Mouse (Mus musculus): ENCODE results near the gene Hes6. TPM values are rescaled to one million over a fixed set of nuclear protein-coding genes. Genes with fewer than 3 reads are reported as not detected.

Hes6 gene
- polyA plus RNA-seq, 1 experiment from 2014 or later = 84.4 TPM

GRCm38 (mm10) chr1:91456301-91456801 is 42.5 kb upstream of the Hes6 start:
- Histone ChIP-seq H3K36me3 (ENCODE audit: control insufficient read depth, insufficient read depth, low read length) (no peaks in the 10 kb centered on the region), H3K9me3 (ENCODE audit: control insufficient read depth, low read length) (no peaks in the 10 kb centered on the region), H3K4me1 (replicated peaks; ENCODE audit: control insufficient read depth, insufficient read depth, low read length) (peaks cover 58% of the 10 kb centered on the region), H3K27me3 (replicated peaks; ENCODE audit: control insufficient read depth, insufficient read depth, low read length) (no peaks in the 10 kb centered on the region), H3K4me3 (ENCODE audit: low read depth, low read length) (no peak overlapping the region), H3K9ac (ENCODE audit: low read length) (peak overlapping the region; percentile 36), H3K4me2 (ENCODE audit: low read length) (peak overlapping the region; percentile 82), H3K27ac (ENCODE audit: low read depth) (peak overlapping the region; percentile 95)
- WGBS = 10% methylated on average over 11 of the region's 11 CpGs
- peak; percentile 80 for DNase-seq (ENCODE audit: low spot score)
- ATAC-seq (replicated peaks; ENCODE audit: low FRiP score, low TSS enrichment, low read depth) = peak; percentile 32

DNA sequence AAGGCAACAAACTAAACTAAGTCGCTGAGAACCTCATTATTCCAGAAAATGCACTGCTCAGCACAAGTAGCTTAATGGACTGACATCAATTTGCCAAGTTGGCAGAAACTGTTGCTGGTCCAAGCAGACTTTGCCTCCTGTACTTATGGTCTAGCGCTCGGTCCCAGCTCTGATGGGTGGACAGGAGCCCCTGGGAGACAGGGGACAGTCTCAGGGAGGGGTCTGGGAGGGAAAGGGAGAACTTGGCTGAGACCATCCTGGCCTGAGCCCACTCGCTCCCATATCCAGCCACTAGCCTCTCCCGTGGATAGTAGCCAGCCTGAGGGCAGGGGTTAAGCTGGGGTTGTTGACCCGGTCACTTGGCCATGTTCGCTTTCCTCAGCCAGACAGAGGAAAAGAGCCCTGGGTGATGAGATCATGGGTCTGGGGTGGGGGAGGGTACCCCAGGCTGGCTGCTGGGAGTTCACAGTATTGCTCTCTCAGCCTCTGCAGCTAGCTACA is 41.9 kb upstream of the Hes6 start:
- Histone ChIP-seq H3K27ac (ENCODE audit: low read depth) (peak overlapping the region; percentile 95), H3K4me1 (replicated peaks; ENCODE audit: control insufficient read depth, insufficient read depth, low read length) (peaks cover 59% of the 10 kb centered on the region), H3K9ac (ENCODE audit: low read length) (peak overlapping the region; percentile 36), H3K36me3 (ENCODE audit: control insufficient read depth, insufficient read depth, low read length) (no peaks in the 10 kb centered on the region), H3K9me3 (ENCODE audit: control insufficient read depth, low read length) (no peaks in the 10 kb centered on the region), H3K4me2 (ENCODE audit: low read length) (peak overlapping the region; percentile 82), H3K4me3 (ENCODE audit: low read depth, low read length) (no peak overlapping the region), H3K27me3 (replicated peaks; ENCODE audit: control insufficient read depth, insufficient read depth, low read length) (no peaks in the 10 kb centered on the region)
- ATAC-seq (replicated peaks; ENCODE audit: low FRiP score, low TSS enrichment, low read depth) (no peak), DNase-seq (ENCODE audit: low spot score) (no peak)
- 13% methylated on average over 7 of the region's 7 CpGs for WGBS

DNA sequence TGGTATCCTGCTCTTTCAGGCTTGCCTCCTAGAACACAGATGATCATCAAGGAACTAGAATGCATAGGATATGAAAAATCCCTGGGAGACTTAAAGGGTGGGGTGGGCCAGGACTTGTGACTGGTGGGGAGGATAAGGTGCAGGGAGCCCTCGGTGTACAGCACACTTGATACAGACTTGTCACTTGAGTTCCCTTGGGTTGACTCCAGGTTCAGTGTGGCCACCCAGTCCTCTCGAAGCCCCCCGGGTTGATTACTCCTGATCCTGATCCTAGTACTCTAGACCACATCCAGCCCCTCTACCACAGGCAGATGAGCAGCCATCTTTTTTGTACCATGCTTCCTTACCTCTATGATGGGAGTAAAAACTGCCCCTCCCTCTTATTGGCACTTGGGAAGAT is 41.1 kb upstream of the Hes6 start:
- Histone ChIP-seq H3K4me2 (ENCODE audit: low read length) (no peak overlapping the region), H3K4me3 (ENCODE audit: low read depth, low read length) (no peak overlapping the region), H3K27ac (ENCODE audit: low read depth) (peak overlapping the region; percentile 95; the same call in 1 of the 2 replicates), H3K4me1 (replicated peaks; ENCODE audit: control insufficient read depth, insufficient read depth, low read length) (peaks cover 55% of the 10 kb centered on the region), H3K27me3 (replicated peaks; ENCODE audit: control insufficient read depth, insufficient read depth, low read length) (no peaks in the 10 kb centered on the region), H3K9ac (ENCODE audit: low read length) (no peak overlapping the region), H3K9me3 (ENCODE audit: control insufficient read depth, low read length) (no peaks in the 10 kb centered on the region), H3K36me3 (ENCODE audit: control insufficient read depth, insufficient read depth, low read length) (peaks cover 2% of the 10 kb centered on the region; the same call in 1 of the 2 replicates)
- 95% methylated on average over 3 of the region's 3 CpGs for WGBS
- no peak for DNase-seq (ENCODE audit: low spot score)
- ATAC-seq (replicated peaks; ENCODE audit: low FRiP score, low TSS enrichment, low read depth) = no peak

GRCm38 (mm10) chr1:91454366-91454765 is 40.5 kb upstream of the Hes6 start:
- ATAC-seq (replicated peaks; ENCODE audit: low FRiP score, low TSS enrichment, low read depth) (no peak), DNase-seq (ENCODE audit: low spot score) (no peak)
- no peak overlapping the region for H3K9ac ChIP-seq (ENCODE audit: low read length)
- no peak overlapping the region for H3K27ac ChIP-seq (ENCODE audit: low read depth)
- H3K4me3 ChIP-seq (ENCODE audit: low read depth, low read length) = no peak overlapping the region
- 68% methylated on average over 3 of the region's 3 CpGs for WGBS
- H3K36me3 ChIP-seq (ENCODE audit: control insufficient read depth, insufficient read depth, low read length) = peaks cover 8% of the 10 kb centered on the region
- peaks cover 51% of the 10 kb centered on the region for H3K4me1 ChIP-seq (replicated peaks; ENCODE audit: control insufficient read depth, insufficient read depth, low read length)
- no peak overlapping the region for H3K4me2 ChIP-seq (ENCODE audit: low read length)
- H3K9me3 ChIP-seq (ENCODE audit: control insufficient read depth, low read length) = no peaks in the 10 kb centered on the region
- no peaks in the 10 kb centered on the region for H3K27me3 ChIP-seq (replicated peaks; ENCODE audit: control insufficient read depth, insufficient read depth, low read length)

GRCm38 (mm10) chr1:91453932-91454331 is 40.1 kb upstream of the Hes6 start:
- Histone ChIP-seq H3K27ac (ENCODE audit: low read depth) (no peak overlapping the region), H3K4me3 (ENCODE audit: low read depth, low read length) (no peak overlapping the region), H3K4me1 (replicated peaks; ENCODE audit: control insufficient read depth, insufficient read depth, low read length) (peaks cover 51% of the 10 kb centered on the region), H3K9ac (ENCODE audit: low read length) (no peak overlapping the region), H3K27me3 (replicated peaks; ENCODE audit: control insufficient read depth, insufficient read depth, low read length) (no peaks in the 10 kb centered on the region), H3K36me3 (ENCODE audit: control insufficient read depth, insufficient read depth, low read length) (peaks cover 12% of the 10 kb centered on the region), H3K9me3 (ENCODE audit: control insufficient read depth, low read length) (no peaks in the 10 kb centered on the region), H3K4me2 (ENCODE audit: low read length) (no peak overlapping the region)
- 75% methylated on average over 9 of the region's 9 CpGs for WGBS
- DNase-seq (ENCODE audit: low spot score) (no peak), ATAC-seq (replicated peaks; ENCODE audit: low FRiP score, low TSS enrichment, low read depth) (no peak)

GRCm38 (mm10) chr1:91451547-91452084 is 37.8 kb upstream of the Hes6 start:
- Histone ChIP-seq H3K9ac (ENCODE audit: low read length) (no peak overlapping the region), H3K4me1 (replicated peaks; ENCODE audit: control insufficient read depth, insufficient read depth, low read length) (peaks cover 31% of the 10 kb centered on the region), H3K27me3 (replicated peaks; ENCODE audit: control insufficient read depth, insufficient read depth, low read length) (no peaks in the 10 kb centered on the region), H3K4me2 (ENCODE audit: low read length) (no peak overlapping the region), H3K9me3 (ENCODE audit: control insufficient read depth, low read length) (peaks cover 6% of the 10 kb centered on the region; the same call in 1 of the 2 replicates), H3K27ac (ENCODE audit: low read depth) (0 out of 2 replicates have a peak overlapping the region, but pooled peaks have one; percentile 51), H3K4me3 (ENCODE audit: low read depth, low read length) (no peak overlapping the region), H3K36me3 (ENCODE audit: control insufficient read depth, insufficient read depth, low read length) (peaks cover 28% of the 10 kb centered on the region)
- no peak for DNase-seq (ENCODE audit: low spot score)
- no peak for ATAC-seq (replicated peaks; ENCODE audit: low FRiP score, low TSS enrichment, low read depth)
- WGBS = 37% methylated on average over 5 of the region's 5 CpGs

GRCm38 (mm10) chr1:91450851-91451250 is 37.0 kb upstream of the Hes6 start:
- WGBS = 81% methylated on average over 5 of the region's 5 CpGs
- Histone ChIP-seq H3K27me3 (replicated peaks; ENCODE audit: control insufficient read depth, insufficient read depth, low read length) (no peaks in the 10 kb centered on the region), H3K9ac (ENCODE audit: low read length) (no peak overlapping the region), H3K9me3 (ENCODE audit: control insufficient read depth, low read length) (peaks cover 6% of the 10 kb centered on the region; the same call in 1 of the 2 replicates), H3K4me2 (ENCODE audit: low read length) (no peak overlapping the region), H3K36me3 (ENCODE audit: control insufficient read depth, insufficient read depth, low read length) (peaks cover 30% of the 10 kb centered on the region), H3K4me1 (replicated peaks; ENCODE audit: control insufficient read depth, insufficient read depth, low read length) (peaks cover 23% of the 10 kb centered on the region), H3K27ac (ENCODE audit: low read depth) (no peak overlapping the region), H3K4me3 (ENCODE audit: low read depth, low read length) (no peak overlapping the region)
- no peak for DNase-seq (ENCODE audit: low spot score)
- ATAC-seq (replicated peaks; ENCODE audit: low FRiP score, low TSS enrichment, low read depth) = no peak

DNA sequence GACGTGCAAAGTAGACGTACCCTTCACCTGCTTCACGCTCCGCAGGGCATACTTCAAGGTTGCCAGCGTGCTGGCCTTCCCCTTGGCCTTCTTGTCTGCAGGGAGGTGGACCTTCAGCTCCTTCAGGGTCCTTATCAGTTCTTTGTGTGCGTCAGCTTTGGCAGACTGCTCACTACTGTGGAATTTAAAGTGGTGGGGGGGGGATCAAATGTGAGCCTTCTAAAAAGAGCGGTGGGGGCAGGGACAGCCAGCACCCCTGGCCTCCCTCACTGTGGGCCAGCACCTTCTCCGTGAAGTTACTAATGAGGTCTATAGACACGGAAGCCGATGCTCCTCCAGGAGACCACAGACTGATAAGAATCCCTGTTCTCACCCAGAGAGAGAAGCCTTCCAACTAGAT is 34.9 kb upstream of the Hes6 start:
- no peak overlapping the region for H3K27ac ChIP-seq (ENCODE audit: low read depth)
- H3K9ac ChIP-seq (ENCODE audit: low read length) = no peak overlapping the region
- H3K4me3 ChIP-seq (ENCODE audit: low read depth, low read length) = no peak overlapping the region
- DNase-seq (ENCODE audit: low spot score) (no peak), ATAC-seq (replicated peaks; ENCODE audit: low FRiP score, low TSS enrichment, low read depth) (no peak)
- peaks cover 6% of the 10 kb centered on the region; the same call in 1 of the 2 replicates for H3K9me3 ChIP-seq (ENCODE audit: control insufficient read depth, low read length)
- WGBS = 78% methylated on average over 10 of the region's 10 CpGs
- peaks cover 10% of the 10 kb centered on the region for H3K4me1 ChIP-seq (replicated peaks; ENCODE audit: control insufficient read depth, insufficient read depth, low read length)
- H3K36me3 ChIP-seq (ENCODE audit: control insufficient read depth, insufficient read depth, low read length) = peaks cover 40% of the 10 kb centered on the region
- no peak overlapping the region for H3K4me2 ChIP-seq (ENCODE audit: low read length)
- no peaks in the 10 kb centered on the region for H3K27me3 ChIP-seq (replicated peaks; ENCODE audit: control insufficient read depth, insufficient read depth, low read length)

DNA sequence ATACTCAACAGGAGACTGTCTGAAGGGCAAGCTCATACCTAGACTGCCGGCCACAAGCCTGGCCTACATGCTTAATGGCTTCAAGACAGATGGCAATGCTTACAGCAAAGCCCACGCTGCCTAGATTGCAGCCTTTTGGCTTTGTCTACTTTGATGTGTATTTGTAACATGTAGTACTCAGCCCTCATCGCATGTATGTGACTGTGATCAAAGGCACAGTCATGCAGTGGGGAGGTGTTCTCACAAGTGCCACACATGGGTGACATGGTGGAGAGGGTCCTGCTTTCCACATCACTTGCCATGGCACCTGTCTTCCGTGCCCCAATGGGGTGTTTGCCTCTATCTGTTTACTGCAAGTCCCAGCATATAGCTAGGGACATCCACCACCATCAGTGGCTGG is 32.7 kb upstream of the Hes6 start:
- H3K4me3 ChIP-seq (ENCODE audit: low read depth, low read length) = no peak overlapping the region
- H3K27me3 ChIP-seq (replicated peaks; ENCODE audit: control insufficient read depth, insufficient read depth, low read length) = no peaks in the 10 kb centered on the region
- no peak overlapping the region for H3K9ac ChIP-seq (ENCODE audit: low read length)
- peaks cover 42% of the 10 kb centered on the region for H3K36me3 ChIP-seq (ENCODE audit: control insufficient read depth, insufficient read depth, low read length)
- 91% methylated on average over 4 of the region's 4 CpGs for WGBS
- DNase-seq (ENCODE audit: low spot score) = no peak
- no peak overlapping the region for H3K4me2 ChIP-seq (ENCODE audit: low read length)
- no peak for ATAC-seq (replicated peaks; ENCODE audit: low FRiP score, low TSS enrichment, low read depth)
- H3K9me3 ChIP-seq (ENCODE audit: control insufficient read depth, low read length) = peaks cover 6% of the 10 kb centered on the region; the same call in 1 of the 2 replicates
- H3K27ac ChIP-seq (ENCODE audit: low read depth) = no peak overlapping the region
- peaks cover 3% of the 10 kb centered on the region for H3K4me1 ChIP-seq (replicated peaks; ENCODE audit: control insufficient read depth, insufficient read depth, low read length)

Measured in intestine, embryonic 14.5 days (tissue).